Mouse (Mus musculus): ENCODE data around the gene Olfr461.
"Not testable (repeated sequence)": the region's sequence is repeated elsewhere in the genome, so short reads cannot be mapped to it uniquely, and the experiment has no call there.

The Olfr461 gene

DNA sequence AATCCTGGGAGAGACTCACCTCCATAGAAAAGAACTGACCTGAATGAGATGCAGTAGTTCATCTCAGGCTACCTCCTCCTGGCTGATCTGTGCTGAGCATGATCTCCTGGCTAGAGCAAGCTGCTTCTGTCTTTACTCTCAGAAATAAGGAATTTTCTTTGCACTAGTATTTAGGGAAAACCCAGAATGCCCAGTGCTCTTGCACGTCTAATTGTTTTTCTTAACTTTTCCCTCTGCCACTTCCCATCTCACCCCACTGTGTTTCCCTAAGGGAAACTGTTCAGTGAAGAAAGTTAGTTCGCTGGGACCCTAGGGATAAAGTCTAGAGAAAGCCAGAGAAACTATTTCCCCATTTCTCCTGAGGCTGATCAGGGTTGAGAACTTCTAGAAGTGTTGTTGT, at the start of gene Olfr461:
Olfr461 (minus strand) TSS at position 101 of the 400 bp plus-strand sequence.
- no peak for DNase-seq

- not testable (repeated sequence) for DNase-seq
Observed at GRCm38 (mm10) chr6:40598546-40598945, 43.7 kb upstream of the Olfr461 start.

GRCm38 (mm10) chr6:40594804-40595550, 40.1 kb upstream of the Olfr461 start:
- no peak for DNase-seq

DNA sequence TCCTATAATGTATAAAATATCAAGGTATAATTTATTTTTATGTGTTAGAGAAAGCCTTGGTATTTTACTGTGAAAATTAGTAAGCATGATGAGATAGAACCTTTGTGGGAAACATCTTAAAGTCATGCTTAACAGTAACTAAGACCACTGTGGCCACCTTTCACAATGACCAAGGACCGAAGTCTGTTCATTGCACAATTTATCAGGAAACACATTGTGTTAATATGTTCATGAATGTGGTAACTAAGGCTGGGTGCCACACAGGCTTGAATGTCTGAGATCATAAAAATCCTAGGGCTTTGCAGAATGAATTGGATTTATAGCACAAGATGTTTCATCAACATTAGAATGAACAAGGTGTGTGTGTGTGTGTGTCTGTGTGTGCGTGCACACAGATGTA, 33.5 kb upstream of the Olfr461 start:
- DNase-seq, result no peak

GRCm38 (mm10) chr6:40585645-40586044, 30.8 kb upstream of the Olfr461 start, which contains the start of gene Clec5a:
Gene Clec5a, minus strand, starts transcription at chr6:40585821.
- no peak for DNase-seq

DNA sequence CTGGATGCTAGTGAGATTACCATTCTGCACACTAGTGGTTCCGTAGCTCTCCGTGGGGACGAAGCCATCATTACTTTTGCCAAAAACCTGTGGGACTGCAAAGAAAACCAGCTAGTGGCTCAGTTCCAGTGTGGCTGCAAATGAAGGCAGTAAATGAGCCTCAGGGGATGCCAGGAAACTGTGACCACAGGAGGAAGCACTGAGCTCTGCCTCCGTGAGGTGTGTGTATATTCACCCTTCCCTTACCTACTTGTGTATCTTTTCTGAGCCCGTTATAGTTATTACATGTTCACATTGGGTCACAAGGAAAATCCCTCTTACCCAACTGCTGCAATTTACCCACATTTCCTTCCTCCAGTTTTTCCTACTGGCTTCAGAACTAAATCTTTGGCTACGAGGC, 29.5 kb upstream of the Olfr461 start:
- DNase-seq, result no peak

DNA sequence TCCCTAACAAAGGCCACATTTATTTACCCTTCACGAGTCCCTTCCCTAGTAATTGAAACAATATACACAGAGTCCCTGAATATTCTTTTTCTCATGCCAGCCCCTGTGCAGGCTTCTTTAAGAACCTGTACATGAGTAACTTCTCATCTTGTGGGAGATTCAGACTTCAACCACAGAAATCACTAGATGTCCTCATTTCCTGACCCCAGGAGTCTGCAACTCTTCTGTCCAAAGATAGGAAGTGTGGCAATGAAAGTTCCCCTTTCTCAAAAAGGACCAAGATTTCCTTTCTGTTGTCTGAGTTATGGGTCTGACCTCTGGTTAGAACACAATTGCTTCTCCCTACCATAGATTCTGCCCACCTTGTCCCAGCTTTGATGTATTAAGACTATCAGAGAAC, 21.5 kb upstream of the Olfr461 start:
- DNase-seq, result no peak

GRCm38 (mm10) chr6:40573618-40574017, 18.8 kb upstream of the Olfr461 start:
- DNase-seq, result no peak

DNA sequence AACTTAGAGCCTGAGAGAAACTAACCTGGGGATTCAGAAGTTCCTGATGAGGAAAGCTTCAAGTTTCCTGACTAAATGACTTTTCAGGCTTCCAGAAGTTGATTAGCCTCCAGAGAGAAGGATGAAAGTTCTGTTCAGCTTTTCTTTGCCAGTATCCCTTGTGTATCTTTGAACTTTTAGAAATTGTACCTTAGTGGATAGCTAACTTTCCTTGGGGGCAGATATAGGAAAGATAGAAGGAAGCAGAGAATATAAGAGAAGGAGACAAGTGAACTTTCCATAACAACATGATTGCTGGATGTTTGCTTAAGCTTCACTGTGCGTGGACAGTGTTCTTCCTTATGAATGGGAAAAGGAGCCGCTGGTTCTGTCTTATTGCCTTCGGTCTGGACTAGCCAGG, 14.3 kb upstream of the Olfr461 start, which contains the start of gene Olfr460:
Olfr460 (plus strand) TSS at position 301 of the 400 bp plus-strand sequence.
- DNase-seq, result no peak

DNA sequence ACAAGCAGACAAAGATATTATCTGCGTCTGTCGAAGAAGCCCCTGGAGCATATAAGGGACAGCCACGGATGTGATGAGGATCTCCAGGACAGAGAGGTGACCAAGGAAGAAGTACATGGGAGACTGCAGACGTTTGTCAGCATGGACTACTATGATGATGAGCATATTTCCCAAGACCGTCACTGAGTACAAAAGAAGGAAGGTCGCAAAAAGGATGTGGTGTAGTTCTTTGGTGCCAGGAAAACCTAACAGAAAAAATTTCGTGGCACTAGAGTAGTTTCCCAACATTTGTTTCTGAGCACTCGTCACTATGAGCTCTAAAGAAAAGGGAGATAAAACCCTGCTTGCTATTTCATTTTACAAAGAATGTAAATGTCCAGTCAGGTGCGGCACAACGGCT, 10.2 kb downstream of the Olfr461 start:
- no peak for DNase-seq

GRCm38 (mm10) chr6:40519408-40519807, 35.4 kb downstream of the Olfr461 start, which contains the start of gene Prss37:
Gene Prss37, minus strand, starts transcription at chr6:40519508.
- DNase-seq, result no peak

DNA sequence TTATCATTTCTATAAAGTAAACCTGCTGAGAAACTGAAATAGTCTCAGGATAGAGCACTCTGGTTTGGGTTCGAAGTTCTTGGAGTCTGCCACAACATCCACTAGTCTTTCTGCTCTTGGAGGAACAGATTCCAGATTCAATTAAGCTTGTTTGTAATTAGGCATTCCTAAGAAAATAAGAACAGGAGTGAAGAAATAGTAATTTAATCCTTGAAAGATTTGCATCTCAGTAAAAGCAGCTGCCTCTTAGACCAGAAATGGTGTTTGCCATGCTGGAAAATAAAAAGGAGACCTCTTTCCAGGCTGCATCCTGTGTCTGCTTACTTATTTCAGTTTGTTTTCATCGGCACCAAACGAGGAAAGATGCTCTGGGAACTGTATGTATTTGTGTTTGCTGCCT, 61.6 kb downstream of the Olfr461 start, which contains the start of gene Tas2r108:
Tas2r108 (plus strand) TSS at position 301 of the 400 bp plus-strand sequence.
- DNase-seq, result no peak
